Mouse (Mus musculus): Measurements from ENCODE around the gene Pgm2. TPM values are rescaled to one million over a fixed set of nuclear protein-coding genes. Genes with fewer than 3 reads are reported as not detected.

The Pgm2 gene
- total and polyA plus RNA-seq, 2 experiments from 2014 or later, result 12.9 to 17.1 TPM

DNA sequence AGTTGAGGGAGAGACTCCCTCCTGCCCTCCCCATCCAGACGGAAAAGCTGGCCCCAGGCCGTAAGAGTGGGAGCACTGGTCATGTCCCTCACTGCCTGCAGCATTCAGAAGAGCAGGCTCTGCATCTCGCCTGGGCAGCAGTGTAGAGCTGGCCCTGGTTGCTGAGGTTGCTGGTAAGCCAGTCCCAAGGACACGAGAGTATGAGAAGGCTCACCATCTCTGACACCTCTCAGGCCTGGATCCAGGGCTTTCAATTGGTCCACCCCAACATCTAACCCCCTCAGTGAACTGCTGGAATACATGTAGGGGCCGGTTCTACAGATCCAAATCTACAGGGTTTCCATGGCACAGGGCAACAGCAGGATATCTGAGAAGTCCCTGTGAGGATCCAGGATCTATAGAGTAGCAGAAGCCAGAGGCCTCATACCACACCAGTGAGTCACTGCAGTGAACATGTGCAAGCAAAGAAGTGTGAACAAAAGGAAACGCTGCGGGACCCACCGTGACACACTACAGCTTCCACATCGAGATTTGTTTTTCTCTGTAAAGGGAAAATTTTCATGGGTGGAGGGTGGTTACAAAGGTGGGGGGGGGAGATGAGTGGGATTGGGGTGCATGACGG lies 53.7 kb downstream of the Pgm2 start:
- H3K4me1 ChIP-seq (ENCODE audit: insufficient read depth), result no peaks in the 10 kb centered on the region
- no peaks in the 10 kb centered on the region for H3K9me3 ChIP-seq (ENCODE audit: low read length)
- WGBS, result 76% methylated on average over 10 of the region's 10 CpGs
- no peak for DNase-seq
- no peak for ATAC-seq
- H3K9ac ChIP-seq, result no peak overlapping the region
- no peaks in the 10 kb centered on the region for H3K36me3 ChIP-seq (ENCODE audit: insufficient read depth)
- H3K4me3 ChIP-seq (ENCODE audit: low read depth, low read length), result no peak overlapping the region
- H3K4me2 ChIP-seq (ENCODE audit: low read depth), result no peak overlapping the region
- H3K27ac ChIP-seq (ENCODE audit: low read depth, low read length), result no peak overlapping the region
- no peaks in the 10 kb centered on the region for H3K27me3 ChIP-seq (ENCODE audit: insufficient read depth, low read length)
- TF ChIP-seq CTCF (IDR thresholded peaks at IDR 0.05; ENCODE audit: low read depth), result no peak

DNA sequence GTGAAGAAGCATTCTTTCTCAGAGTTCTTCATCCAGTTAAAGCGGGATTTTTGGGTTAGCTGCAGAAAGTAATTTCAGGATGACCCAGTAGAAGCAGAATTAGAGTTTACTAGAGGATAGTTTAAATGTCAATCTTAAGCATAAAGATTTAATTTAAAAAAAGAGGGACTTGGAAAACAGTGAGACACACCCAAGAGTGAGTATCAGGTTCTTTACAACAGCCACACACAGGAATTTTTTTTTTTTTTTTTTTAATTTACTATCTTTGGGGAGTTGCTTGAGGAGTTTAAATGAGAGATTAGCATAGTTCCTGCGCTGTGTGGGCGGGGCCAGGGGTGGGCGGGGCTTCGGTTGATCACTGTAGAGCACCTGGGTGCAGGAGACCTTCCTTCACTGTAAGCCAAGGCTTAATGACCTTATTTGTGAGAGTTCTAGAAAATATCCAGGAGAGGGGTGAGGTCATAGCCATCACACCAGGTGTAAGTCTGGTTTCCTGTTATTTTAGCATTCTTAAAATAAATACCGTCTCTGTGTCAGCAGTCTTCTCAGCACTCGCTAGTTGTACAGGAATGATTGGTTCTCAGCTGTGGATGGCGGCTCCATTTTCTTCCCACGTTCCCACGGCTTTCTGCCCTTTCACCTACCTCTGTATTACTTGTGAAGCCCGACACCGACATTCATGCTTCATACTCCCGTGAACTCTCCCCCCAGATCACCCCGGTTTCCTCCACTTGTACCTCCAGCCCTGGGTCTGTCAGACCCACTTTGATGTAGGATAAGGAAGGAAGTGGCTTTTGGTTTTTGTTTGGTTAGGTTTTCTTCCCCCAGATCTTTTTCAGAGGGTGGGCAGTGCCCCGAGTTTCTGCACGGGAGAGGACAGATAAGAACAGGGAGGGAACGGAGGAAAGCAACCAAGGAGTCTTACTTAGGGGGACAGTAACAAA lies 56.7 kb downstream of the Pgm2 start:
- no peak overlapping the region for H3K4me2 ChIP-seq (ENCODE audit: low read depth)
- no peak for ATAC-seq

DNA sequence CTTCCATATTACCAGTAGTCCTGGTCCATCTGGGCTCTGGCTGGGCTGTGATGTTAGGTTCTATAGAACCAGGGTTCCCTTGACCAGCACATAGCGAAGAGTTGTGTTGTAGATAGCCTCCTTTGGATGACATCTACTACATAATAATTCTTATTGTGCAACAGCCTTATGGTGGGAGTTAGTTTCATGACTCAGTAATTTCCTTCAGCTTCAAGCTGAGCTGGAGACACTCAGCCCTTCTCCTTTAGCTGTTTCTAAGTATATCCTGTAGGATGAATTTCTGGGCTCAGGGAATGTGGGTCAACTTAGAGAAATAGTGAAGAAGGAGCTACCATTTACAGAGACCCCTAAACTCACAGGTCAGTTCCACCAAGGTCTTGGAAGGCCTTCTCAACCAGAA lies 60.6 kb downstream of the Pgm2 start:
- WGBS, result 95% methylated on average over 1 of the region's 1 CpGs
- no peak for TF ChIP-seq CTCF (IDR thresholded peaks at IDR 0.05; ENCODE audit: low read depth)

More for the DNA sequence above, 56.7 kb downstream of the Pgm2 start:
- Histone ChIP-seq H3K27ac (ENCODE audit: low read depth, low read length) (no peak overlapping the region), H3K4me3 (ENCODE audit: low read depth, low read length) (no peak overlapping the region), H3K9ac (no peak overlapping the region), H3K27me3 (ENCODE audit: insufficient read depth, low read length) (no peaks in the 10 kb centered on the region), H3K36me3 (ENCODE audit: insufficient read depth) (no peaks in the 10 kb centered on the region), H3K4me1 (ENCODE audit: insufficient read depth) (no peaks in the 10 kb centered on the region), H3K9me3 (ENCODE audit: low read length) (no peaks in the 10 kb centered on the region)
- no peak for DNase-seq
- TF ChIP-seq CTCF (IDR thresholded peaks at IDR 0.05; ENCODE audit: low read depth), result no peak
- 39% methylated on average over 17 of the region's 17 CpGs for WGBS

DNA sequence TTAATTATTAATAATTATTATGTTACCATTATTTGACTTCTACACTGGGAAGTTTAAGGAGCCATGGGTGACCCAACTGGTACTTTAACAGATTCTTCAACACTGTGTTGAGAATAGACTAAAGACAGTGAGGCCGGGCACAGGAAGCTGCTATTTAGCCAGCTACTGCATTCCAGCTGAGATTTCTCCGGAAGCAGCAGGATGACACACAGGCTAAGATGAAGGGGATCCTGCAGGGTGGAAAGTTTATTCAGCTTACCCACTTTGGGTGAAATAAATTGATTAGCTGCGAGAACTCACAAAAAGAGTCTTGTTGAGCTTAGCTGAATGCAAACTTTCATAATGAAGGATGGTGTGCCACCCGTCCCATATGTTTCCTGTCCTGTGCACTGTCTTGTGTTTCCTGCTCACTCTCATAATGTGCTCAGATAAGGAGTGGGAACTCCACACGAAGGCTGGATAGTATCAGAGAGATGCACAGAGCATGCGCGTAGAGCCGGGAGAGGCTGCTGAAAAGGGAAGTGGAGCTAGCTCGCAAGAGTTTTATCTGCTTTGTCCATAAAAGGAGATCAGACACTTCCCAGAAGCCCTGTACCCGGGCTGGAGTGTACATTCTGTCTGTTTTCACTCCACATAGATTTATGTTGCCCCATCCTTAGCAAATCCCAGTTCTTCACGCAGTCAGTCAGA lies 63.3 kb downstream of the Pgm2 start, which contains the start of gene Tbc1d1:
Tbc1d1 (plus strand) TSS at position 445 of the 690 bp plus-strand sequence.
- H3K4me1 ChIP-seq (ENCODE audit: insufficient read depth), result no peaks in the 10 kb centered on the region
- H3K27ac ChIP-seq (ENCODE audit: low read depth, low read length), result no peak within 1 kb of the TSS
- DNase-seq, result peak; percentile 7
- no peak within 1 kb of the TSS for H3K9ac ChIP-seq
- no peak for TF ChIP-seq CTCF (IDR thresholded peaks at IDR 0.05; ENCODE audit: low read depth)
- H3K36me3 ChIP-seq (ENCODE audit: insufficient read depth), result no peaks in the 10 kb centered on the region
- no peaks in the 10 kb centered on the region for H3K9me3 ChIP-seq (ENCODE audit: low read length)
- no peaks in the 10 kb centered on the region for H3K27me3 ChIP-seq (ENCODE audit: insufficient read depth, low read length)
- H3K4me2 ChIP-seq (ENCODE audit: low read depth), result no peak within 1 kb of the TSS
- WGBS, result 49% methylated on average over 11 of the region's 11 CpGs
- ATAC-seq, result no peak
- H3K4me3 ChIP-seq (ENCODE audit: low read depth, low read length), result no peak within 1 kb of the TSS

More for the DNA sequence above, 60.6 kb downstream of the Pgm2 start:
- Histone ChIP-seq H3K9ac (no peak overlapping the region), H3K27me3 (ENCODE audit: insufficient read depth, low read length) (no peaks in the 10 kb centered on the region), H3K4me1 (ENCODE audit: insufficient read depth) (no peaks in the 10 kb centered on the region), H3K36me3 (ENCODE audit: insufficient read depth) (no peaks in the 10 kb centered on the region), H3K4me3 (ENCODE audit: low read depth, low read length) (no peak overlapping the region), H3K9me3 (ENCODE audit: low read length) (no peaks in the 10 kb centered on the region), H3K27ac (ENCODE audit: low read depth, low read length) (no peak overlapping the region), H3K4me2 (ENCODE audit: low read depth) (no peak overlapping the region)
- ATAC-seq, result no peak
- DNase-seq, result no peak

DNA sequence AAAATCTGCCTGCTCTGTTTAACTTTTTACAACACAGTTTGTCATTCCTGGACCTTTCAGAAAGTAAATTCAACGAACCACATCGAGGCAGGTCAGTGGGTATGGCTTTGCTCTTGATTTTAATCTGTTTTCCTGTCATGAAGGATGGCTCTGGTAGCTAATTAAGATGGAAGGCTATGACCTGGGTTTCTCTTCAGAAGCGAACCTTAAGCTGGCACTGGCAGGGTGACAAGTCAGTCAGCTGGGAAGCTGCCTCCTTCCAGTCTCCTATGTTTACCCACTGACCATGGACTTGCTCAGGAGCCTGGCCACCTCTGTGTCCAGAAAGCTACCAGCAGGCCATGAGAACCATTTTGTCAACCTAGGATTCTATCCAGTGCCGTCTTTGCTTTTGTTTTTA lies 63.8 kb downstream of the Pgm2 start:
- WGBS, result 57% methylated on average over 4 of the region's 4 CpGs
- ATAC-seq (no peak), DNase-seq (no peak)
- no peak overlapping the region for H3K4me3 ChIP-seq (ENCODE audit: low read depth, low read length)
- H3K9me3 ChIP-seq (ENCODE audit: low read length), result no peaks in the 10 kb centered on the region
- no peak for TF ChIP-seq CTCF (IDR thresholded peaks at IDR 0.05; ENCODE audit: low read depth)
- H3K27me3 ChIP-seq (ENCODE audit: insufficient read depth, low read length), result 0 out of 2 replicates have a peak, but pooled peaks cover 4% of the 10 kb centered on the region
- no peaks in the 10 kb centered on the region for H3K36me3 ChIP-seq (ENCODE audit: insufficient read depth)
- no peak overlapping the region for H3K4me2 ChIP-seq (ENCODE audit: low read depth)
- H3K27ac ChIP-seq (ENCODE audit: low read depth, low read length), result no peak overlapping the region
- H3K4me1 ChIP-seq (ENCODE audit: insufficient read depth), result no peaks in the 10 kb centered on the region
- H3K9ac ChIP-seq, result no peak overlapping the region

DNA sequence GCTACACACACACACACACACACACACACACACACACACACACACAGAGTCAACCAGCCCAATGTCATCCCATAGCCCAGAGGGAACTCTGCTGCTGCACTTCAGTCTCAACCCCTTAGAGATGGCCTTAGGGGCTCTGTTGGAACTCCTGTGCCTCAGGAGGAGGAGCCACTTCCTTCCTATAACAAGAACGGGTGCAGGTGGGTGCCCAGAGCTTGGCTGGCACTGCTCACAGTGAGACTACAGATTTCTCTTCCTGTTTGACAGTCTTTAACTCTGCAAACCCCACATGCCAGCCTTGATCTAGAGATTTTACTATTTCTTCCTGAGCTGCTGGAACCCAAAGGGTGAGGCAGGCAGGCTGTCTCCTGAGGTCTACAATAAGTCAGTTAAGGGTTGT lies 65.2 kb downstream of the Pgm2 start:
- Histone ChIP-seq H3K4me1 (ENCODE audit: insufficient read depth) (no peaks in the 10 kb centered on the region), H3K36me3 (ENCODE audit: insufficient read depth) (no peaks in the 10 kb centered on the region), H3K27me3 (ENCODE audit: insufficient read depth, low read length) (0 out of 2 replicates have a peak, but pooled peaks cover 7% of the 10 kb centered on the region), H3K9me3 (ENCODE audit: low read length) (no peaks in the 10 kb centered on the region), H3K4me2 (ENCODE audit: low read depth) (no peak overlapping the region), H3K4me3 (ENCODE audit: low read depth, low read length) (no peak overlapping the region), H3K27ac (ENCODE audit: low read depth, low read length) (no peak overlapping the region), H3K9ac (no peak overlapping the region)
- ATAC-seq (no peak), DNase-seq (no peak)
- TF ChIP-seq CTCF (IDR thresholded peaks at IDR 0.05; ENCODE audit: low read depth), result no peak
- 50% methylated on average over 1 of the region's 1 CpGs for WGBS
